Mouse (Mus musculus) lung, postnatal 0 days (tissue): ENCODE measurements around the gene Tfap2c. TPM values are rescaled to one million over a fixed set of nuclear protein-coding genes. Genes with fewer than 3 reads are reported as not detected.

Experiments
- ATAC-seq: fragments of 200-750 bp; cut with Nextera tagmentation; 2 replicates; pipeline ENCODE4 v1.8.0; 2017; ENCODE audit warnings: moderate library complexity
- DNase-seq: peaks from one replicate; pipeline ENCODE4 v3.0.0-alpha.2; 2016; ENCODE audit warnings: low spot score
- H3K27ac ChIP-seq: fragments of 300-500 bp; sonication (generic); 2 replicates; pipeline ENCODE4 v1.5.1; 2014; ENCODE audit warnings: antibody characterized with exemption, mild to moderate bottlenecking, low read length, mixed read lengths
- H3K27me3 ChIP-seq: fragments of 300-500 bp; sonication (generic); replicated peaks from 2 replicates; pipeline ENCODE4 v1.6.1; 2014; ENCODE audit warnings: low read length, mixed read lengths; ENCODE audit not compliant: insufficient read depth
- H3K36me3 ChIP-seq: fragments of 300-500 bp; sonication (generic); 2 replicates; pipeline ENCODE4 v1.6.1; 2014; ENCODE audit warnings: low read length, mixed read lengths; ENCODE audit not compliant: insufficient read depth
- H3K4me1 ChIP-seq: fragments of 300-500 bp; sonication (generic); 2 replicates; pipeline ENCODE4 v1.6.1; 2014; ENCODE audit warnings: antibody characterized with exemption, low read depth, low read length, mixed read lengths; ENCODE audit not compliant: insufficient read depth
- H3K4me2 ChIP-seq: fragments of 300-500 bp; sonication (generic); replicated peaks from 2 replicates; pipeline ENCODE4 v1.6.1; 2014; ENCODE audit warnings: low read depth, mild to moderate bottlenecking, low read length, moderate library complexity, mixed read lengths
- H3K4me3 ChIP-seq: fragments of 300-500 bp; sonication (generic); 2 replicates; pipeline ENCODE4 v1.5.1; 2014; ENCODE audit warnings: low read depth, low read length
- H3K9ac ChIP-seq: fragments of 300-500 bp; sonication (generic); replicated peaks from 2 replicates; pipeline ENCODE4 v1.6.1; 2014; ENCODE audit warnings: low read depth, mild to moderate bottlenecking
- H3K9me3 ChIP-seq: fragments of 300-500 bp; sonication (generic); 2 replicates; pipeline ENCODE4 v1.6.1; 2016; ENCODE audit warnings: low read length, mixed read lengths
- CTCF ChIP-seq: IDR thresholded peaks from 2 replicates; pipeline ENCODE4 v1.5.1; 2016; ENCODE audit warnings: antibody characterized with exemption, mild to moderate bottlenecking
- EP300 ChIP-seq: IDR thresholded peaks from 2 replicates; pipeline ENCODE4 v1.6.1; 2016; ENCODE audit warnings: antibody characterized with exemption, mild to moderate bottlenecking, control low read depth
- WGBS: fragments of 180-500 bp; shearing (Covaris S2); extraction: QIAGEN DNeasy Blood & Tissue Kit; methylation state at CpG from one replicate; pipeline ENCODE4 v1.1.7; 2014; 5-methylcytosine and 5-hydroxymethylcytosine counted together
- polyA plus RNA-seq: library from polyadenylated mRNA; unstranded; fragments of >200 nt; fragmentation: Nextera tagmentation; extraction: Ambion mirVana; gene quantifications from 2 replicates; pipeline ENCODE4 v1.2.1, GENCODE M21; 2015

Tfap2c gene
- polyA plus RNA-seq: 0.05 TPM in 1 of 2 replicates, not detected in the other

DNA sequence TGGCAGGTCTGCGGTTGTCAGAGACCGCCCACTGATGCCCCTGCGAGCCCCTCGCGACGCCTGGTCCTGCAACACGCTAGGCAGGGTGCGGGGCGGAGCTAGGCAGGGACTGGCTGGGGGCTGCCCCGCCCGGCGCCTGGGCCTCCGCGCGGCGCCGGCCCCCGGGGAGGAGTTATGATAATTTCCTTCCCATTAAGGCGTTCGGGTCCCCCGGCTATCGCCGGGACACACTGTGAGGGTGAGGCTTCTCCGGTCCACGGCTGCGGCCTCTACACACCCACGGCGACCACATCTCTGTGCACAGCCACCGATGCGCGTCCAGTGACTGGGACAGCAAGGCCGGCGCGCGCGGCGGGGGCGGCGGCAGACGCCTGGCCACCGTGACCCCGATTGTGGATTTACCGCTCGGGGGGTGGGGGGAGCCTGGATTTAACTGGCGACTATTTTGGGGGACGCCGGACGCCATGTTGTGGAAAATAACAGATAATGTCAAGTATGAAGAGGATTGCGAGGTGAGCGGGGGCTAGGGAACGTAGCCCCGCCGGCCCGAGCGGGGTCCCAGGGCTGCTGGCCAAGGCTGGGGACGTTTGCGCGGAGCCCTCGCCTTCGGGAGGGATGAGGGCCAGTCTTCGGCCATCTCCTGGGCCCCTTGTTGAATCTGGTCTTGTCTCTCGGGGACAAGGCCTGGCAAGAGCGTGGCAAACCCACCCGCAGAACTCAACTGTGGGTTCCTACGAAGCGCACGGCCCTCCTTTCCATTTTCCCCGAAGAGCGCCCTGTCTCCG, at the start of gene Tfap2c:
Gene Tfap2c (plus strand): TSS at position 223 of the 785 bp plus-strand sequence.
- peak within 1 kb of the TSS; percentile 31 for H3K4me3 ChIP-seq
- ATAC-seq (peak; percentile 69), DNase-seq (peak; percentile 18)
- no peak within 1 kb of the TSS for H3K9ac ChIP-seq
- no peaks in the 10 kb centered on the region for H3K36me3 ChIP-seq
- no peak within 1 kb of the TSS for H3K27ac ChIP-seq
- peaks cover 10% of the 10 kb centered on the region for H3K4me1 ChIP-seq
- H3K9me3 ChIP-seq: no peaks in the 10 kb centered on the region
- TF ChIP-seq EP300 (no peak), CTCF (no peak)
- WGBS: 1% methylated on average over 66 of the region's 70 CpGs
- peak within 1 kb of the TSS; percentile 51 for H3K4me2 ChIP-seq
- H3K27me3 ChIP-seq: peaks cover 89% of the 10 kb centered on the region

DNA sequence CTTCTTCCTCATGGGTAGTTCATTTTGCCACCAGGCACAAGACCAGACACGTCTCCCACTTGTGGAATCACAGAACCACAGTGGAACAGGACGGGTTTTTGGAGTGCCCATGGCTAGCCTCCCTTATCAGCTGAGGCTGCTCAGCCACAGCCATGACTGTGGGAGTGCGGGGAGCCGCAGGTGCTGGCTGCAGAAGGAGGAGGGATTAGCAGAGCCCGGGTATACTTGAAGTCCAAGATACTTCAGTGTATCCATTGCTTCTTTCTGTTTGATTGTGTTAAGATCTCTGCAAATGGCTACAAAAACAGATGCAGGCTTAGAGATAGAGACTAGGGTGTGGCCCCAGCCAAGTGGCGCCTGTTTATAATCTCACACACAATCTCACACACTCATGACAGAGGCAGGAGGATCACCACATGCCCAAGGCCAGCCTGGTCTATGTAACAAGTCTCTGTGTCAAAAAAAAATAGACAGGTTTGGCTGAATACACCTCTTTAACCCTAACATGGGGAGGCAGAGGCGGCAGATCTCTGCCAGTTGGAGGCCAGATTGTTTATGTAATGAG, 48.6 kb upstream of the Tfap2c start:
- Histone ChIP-seq H3K27me3 (no peaks in the 10 kb centered on the region), H3K4me2 (no peak overlapping the region), H3K4me1 (no peaks in the 10 kb centered on the region), H3K4me3 (no peak overlapping the region), H3K27ac (no peak overlapping the region), H3K9ac (no peak overlapping the region), H3K36me3 (no peaks in the 10 kb centered on the region), H3K9me3 (no peaks in the 10 kb centered on the region)
- ATAC-seq (no peak), DNase-seq (no peak)
- 21% methylated on average over 7 of the region's 7 CpGs for WGBS
- TF ChIP-seq CTCF: no peak
- no peak for TF ChIP-seq EP300

GRCm38 (mm10) chr2:172501341-172501740, 48.1 kb upstream of the Tfap2c start:
- no peak for ATAC-seq
- WGBS: 3% methylated on average over 4 of the region's 4 CpGs

DNA sequence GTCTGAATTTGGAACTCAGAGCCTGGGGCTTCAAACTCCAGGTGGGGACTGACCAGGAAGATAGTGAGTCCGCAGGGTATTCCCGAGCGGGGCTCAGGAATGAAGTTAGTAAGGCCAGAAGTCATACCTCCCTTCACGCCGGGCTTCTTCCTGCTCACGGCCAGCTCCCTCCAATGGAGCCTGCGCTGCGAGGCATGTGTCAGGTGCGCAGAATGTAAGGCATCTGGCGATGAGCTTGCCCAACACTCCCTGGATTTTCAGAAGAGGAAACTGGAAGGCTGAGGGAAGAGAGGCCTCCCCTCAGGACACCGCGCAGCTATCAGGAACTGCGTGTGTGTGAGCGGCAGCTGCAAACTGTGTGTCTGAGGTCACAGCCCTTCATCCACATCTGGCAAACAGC, 47.2 kb upstream of the Tfap2c start:
- Histone ChIP-seq H3K9ac (no peak overlapping the region), H3K4me2 (no peak overlapping the region), H3K27me3 (no peaks in the 10 kb centered on the region), H3K4me1 (no peaks in the 10 kb centered on the region), H3K27ac (no peak overlapping the region), H3K4me3 (no peak overlapping the region), H3K9me3 (no peaks in the 10 kb centered on the region), H3K36me3 (no peaks in the 10 kb centered on the region)
- ATAC-seq: no peak
- TF ChIP-seq EP300 (no peak), CTCF (no peak)
- whole genome bisulfite sequencing: 46% methylated on average over 14 of the region's 14 CpGs
- DNase-seq: no peak

More at GRCm38 (mm10) chr2:172501341-172501740, 48.1 kb upstream of the Tfap2c start:
- DNase-seq: peak; percentile 54
- no peaks in the 10 kb centered on the region for H3K27me3 ChIP-seq
- TF ChIP-seq CTCF (peak; percentile 92), EP300 (no peak)
- H3K4me2 ChIP-seq: no peak overlapping the region
- no peaks in the 10 kb centered on the region for H3K9me3 ChIP-seq
- H3K4me1 ChIP-seq: no peaks in the 10 kb centered on the region
- H3K36me3 ChIP-seq: no peaks in the 10 kb centered on the region
- H3K27ac ChIP-seq: no peak overlapping the region
- H3K4me3 ChIP-seq: no peak overlapping the region
- no peak overlapping the region for H3K9ac ChIP-seq

DNA sequence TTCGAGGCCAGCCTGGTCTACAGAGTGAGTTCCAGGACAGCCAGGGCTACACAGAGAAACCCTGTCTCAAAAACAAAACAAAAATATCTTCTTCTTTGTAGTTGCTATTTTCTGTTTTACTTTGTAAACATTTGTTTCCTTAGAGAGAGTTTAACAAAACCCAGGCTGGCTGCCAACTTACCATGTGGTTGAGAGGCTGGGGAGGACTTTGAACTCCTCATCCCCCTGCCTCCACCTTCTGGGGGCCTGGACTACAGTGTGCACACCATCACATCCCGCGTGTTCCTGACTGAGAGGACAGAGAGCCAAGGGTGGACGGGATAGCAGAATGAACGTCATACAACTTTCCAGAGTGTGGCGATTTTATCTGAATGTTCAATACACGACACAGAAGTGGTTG, 43.3 kb upstream of the Tfap2c start:
- 66% methylated on average over 6 of the region's 7 CpGs for WGBS
- no peaks in the 10 kb centered on the region for H3K4me1 ChIP-seq
- H3K4me2 ChIP-seq: no peak overlapping the region
- DNase-seq: no peak
- TF ChIP-seq EP300: no peak
- no peak for TF ChIP-seq CTCF
- H3K27me3 ChIP-seq: no peaks in the 10 kb centered on the region
- ATAC-seq: no peak
- no peaks in the 10 kb centered on the region for H3K36me3 ChIP-seq
- H3K9ac ChIP-seq: no peak overlapping the region
- H3K4me3 ChIP-seq: no peak overlapping the region
- no peaks in the 10 kb centered on the region for H3K9me3 ChIP-seq
- no peak overlapping the region for H3K27ac ChIP-seq

DNA sequence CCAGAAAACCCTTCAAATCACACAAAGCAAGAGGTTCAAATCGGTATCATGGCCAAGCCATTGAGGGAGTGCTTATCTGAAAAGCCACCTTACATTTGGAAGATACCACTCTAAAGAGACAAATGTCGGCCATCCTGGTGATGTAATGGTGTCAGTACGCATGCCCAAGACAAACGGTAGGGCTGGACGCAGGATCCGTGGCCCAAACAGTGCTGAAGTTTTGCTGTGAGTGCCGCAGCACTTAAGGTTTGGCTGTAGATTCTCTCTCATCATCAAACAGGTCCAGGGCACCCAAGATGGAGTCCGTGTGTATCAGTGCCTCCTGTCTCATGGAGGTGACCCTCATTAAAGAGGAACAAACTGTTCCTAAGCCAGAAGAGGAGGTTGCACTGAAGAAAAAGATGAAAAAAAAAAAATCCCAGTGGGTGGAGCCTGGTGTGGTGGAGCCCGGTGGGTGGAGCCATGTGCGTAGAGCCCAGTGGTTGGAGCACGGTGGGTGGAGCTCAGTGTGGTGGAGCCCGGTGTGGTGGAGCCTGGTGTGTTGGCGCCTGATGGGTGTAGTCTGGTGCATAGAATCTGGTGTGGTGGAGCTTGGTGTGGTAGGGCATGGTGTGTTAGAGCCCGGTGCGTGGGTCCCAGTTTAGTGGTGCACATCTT, 39.2 kb upstream of the Tfap2c start:
- H3K9ac ChIP-seq: no peak overlapping the region
- ATAC-seq (no peak), DNase-seq (no peak)
- H3K4me3 ChIP-seq: no peak overlapping the region
- 82% methylated on average over 15 of the region's 15 CpGs for WGBS
- H3K4me1 ChIP-seq: no peaks in the 10 kb centered on the region
- no peak overlapping the region for H3K27ac ChIP-seq
- no peaks in the 10 kb centered on the region for H3K9me3 ChIP-seq
- H3K27me3 ChIP-seq: no peaks in the 10 kb centered on the region
- TF ChIP-seq EP300 (no peak), CTCF (no peak)
- H3K4me2 ChIP-seq: no peak overlapping the region
- no peaks in the 10 kb centered on the region for H3K36me3 ChIP-seq
